Mouse (Mus musculus) midbrain, postnatal 0 days (tissue): ENCODE measurements at regions not wholly inside any gene's neighbourhood (a gene's known extent, or its start where the extent isn't known, plus 50 kb on each side); places are given as distances from the start of the nearest gene placed in this dataset.

Experiments used
- ATAC-seq: fragments of 200-750 bp; cut with Nextera tagmentation; 2 replicates; pipeline ENCODE4 v1.8.0; 2017; ENCODE audit warnings: moderate number of reproducible peaks, mild to moderate bottlenecking, moderate TSS enrichment, moderate library complexity; ENCODE audit not compliant: low FRiP score
- DNase-seq: peaks from one replicate; pipeline ENCODE4 v3.0.0-alpha.2; 2015; ENCODE audit warnings: low spot score
- H3K27ac ChIP-seq: fragments of 300-500 bp; sonication (generic); 2 replicates; pipeline ENCODE4 v1.5.1; 2014; ENCODE audit warnings: low read depth, mild to moderate bottlenecking, low read length, mixed read lengths
- H3K27me3 ChIP-seq: fragments of 300-500 bp; sonication (generic); 2 replicates; pipeline ENCODE4 v1.6.1; 2014; ENCODE audit warnings: low read length, control low read depth, mixed read lengths; ENCODE audit not compliant: insufficient read depth
- H3K36me3 ChIP-seq: fragments of 300-500 bp; sonication (generic); 2 replicates; pipeline ENCODE4 v1.6.1; 2014; ENCODE audit warnings: low read length, control low read depth, mixed read lengths; ENCODE audit not compliant: insufficient read depth
- H3K4me1 ChIP-seq: fragments of 300-500 bp; sonication (generic); 2 replicates; pipeline ENCODE4 v1.6.1; 2014; ENCODE audit warnings: mild to moderate bottlenecking, control low read depth, antibody characterized with exemption, low read length, mixed read lengths; ENCODE audit not compliant: insufficient read depth
- H3K4me2 ChIP-seq: fragments of 300-500 bp; sonication (generic); 2 replicates; pipeline ENCODE4 v1.6.1; 2014; ENCODE audit warnings: low read depth, mild to moderate bottlenecking, low read length, mixed read lengths; ENCODE audit not compliant: poor library complexity, severe bottlenecking
- H3K4me3 ChIP-seq: fragments of 300-500 bp; sonication (generic); 2 replicates; pipeline ENCODE4 v1.5.1; 2014; ENCODE audit warnings: low read depth, mild to moderate bottlenecking, low read length, moderate library complexity
- H3K9ac ChIP-seq: fragments of 300-500 bp; sonication (generic); replicated peaks from 2 replicates; pipeline ENCODE4 v1.6.1; 2014; ENCODE audit warnings: mild to moderate bottlenecking, low read length, moderate library complexity, mixed read lengths; ENCODE audit not compliant: poor library complexity, severe bottlenecking
- H3K9me3 ChIP-seq: fragments of 300-500 bp; sonication (generic); 2 replicates; pipeline ENCODE4 v1.6.1; 2016; ENCODE audit warnings: low read length, control low read depth
- CTCF ChIP-seq: IDR thresholded peaks from 2 replicates; pipeline ENCODE4 v1.5.1; 2016; ENCODE audit warnings: antibody characterized with exemption, mild to moderate bottlenecking
- WGBS: fragments of 180-500 bp; shearing (Covaris S2); extraction: QIAGEN DNeasy Blood & Tissue Kit; methylation state at CpG from one replicate; pipeline ENCODE4 v1.1.7; 2014; 5-methylcytosine and 5-hydroxymethylcytosine counted together

- no peaks in the 10 kb centered on the region for H3K27me3 ChIP-seq
- H3K36me3 ChIP-seq: no peaks in the 10 kb centered on the region
- no peaks in the 10 kb centered on the region for H3K4me1 ChIP-seq
- H3K9me3 ChIP-seq: no peaks in the 10 kb centered on the region
- DNase-seq: peak; percentile 69
- H3K4me2 ChIP-seq: no peak overlapping the region
- 62% methylated on average over 2 of the region's 2 CpGs for WGBS
- ATAC-seq: no peak
- TF ChIP-seq CTCF: no peak
- no peak overlapping the region for H3K27ac ChIP-seq
- no peak overlapping the region for H3K9ac ChIP-seq
- no peak overlapping the region for H3K4me3 ChIP-seq
Measured at GRCm38 (mm10) chr8:8376379-8376778, 284.7 kb downstream of the Efnb2 start.

- no peak overlapping the region for H3K4me2 ChIP-seq
- H3K9ac ChIP-seq: no peak overlapping the region
- DNase-seq (no peak), ATAC-seq (no peak)
- H3K9me3 ChIP-seq: no peaks in the 10 kb centered on the region
- H3K4me1 ChIP-seq: no peaks in the 10 kb centered on the region
- TF ChIP-seq CTCF: no peak
- H3K36me3 ChIP-seq: no peaks in the 10 kb centered on the region
- H3K27me3 ChIP-seq: no peaks in the 10 kb centered on the region
- H3K27ac ChIP-seq: no peak overlapping the region
- no peak overlapping the region for H3K4me3 ChIP-seq
- WGBS: 92% methylated on average over 4 of the region's 4 CpGs
Measured at GRCm38 (mm10) chr8:8367282-8367871, 293.7 kb downstream of the Efnb2 start.

- no peak overlapping the region for H3K4me3 ChIP-seq
- H3K4me2 ChIP-seq: no peak overlapping the region
- DNase-seq (no peak), ATAC-seq (no peak)
- H3K27ac ChIP-seq: no peak overlapping the region
- no peak for TF ChIP-seq CTCF
- H3K36me3 ChIP-seq: no peaks in the 10 kb centered on the region
- no peaks in the 10 kb centered on the region for H3K27me3 ChIP-seq
- 40% methylated on average over 7 of the region's 7 CpGs for WGBS
- H3K9me3 ChIP-seq: no peaks in the 10 kb centered on the region
- H3K9ac ChIP-seq: no peak overlapping the region
- H3K4me1 ChIP-seq: no peaks in the 10 kb centered on the region
Measured at GRCm38 (mm10) chr8:8361941-8362537, 299.0 kb downstream of the Efnb2 start.

GRCm38 (mm10) chr8:8360586-8360985 is 300.5 kb downstream of the Efnb2 start:
- Histone ChIP-seq H3K27ac (no peak overlapping the region), H3K4me2 (no peak overlapping the region), H3K27me3 (no peaks in the 10 kb centered on the region), H3K9ac (no peak overlapping the region), H3K9me3 (no peaks in the 10 kb centered on the region), H3K4me3 (no peak overlapping the region), H3K36me3 (no peaks in the 10 kb centered on the region), H3K4me1 (no peaks in the 10 kb centered on the region)
- ATAC-seq (no peak), DNase-seq (no peak)
- TF ChIP-seq CTCF: no peak

DNA sequence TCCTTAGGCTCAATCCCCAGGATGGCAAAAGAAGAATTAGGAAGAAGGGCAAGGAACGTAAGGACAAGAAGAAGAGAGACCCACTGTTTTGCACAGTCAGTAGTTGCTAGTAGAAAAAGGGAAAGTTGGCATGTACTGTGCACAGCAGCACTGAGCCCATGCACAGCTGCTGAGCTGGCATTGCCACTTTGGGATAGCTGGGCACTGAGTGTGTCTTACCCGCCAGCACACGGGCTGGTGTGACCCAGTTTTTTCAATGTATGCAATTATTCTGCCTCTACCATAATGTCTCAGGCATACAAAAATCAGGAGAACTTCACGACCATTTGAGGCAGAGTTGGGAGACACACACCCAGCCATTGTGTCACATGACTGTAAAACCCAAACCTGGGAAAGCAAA is 306.1 kb downstream of the Efnb2 start:
- Histone ChIP-seq H3K27me3 (no peaks in the 10 kb centered on the region), H3K4me1 (no peaks in the 10 kb centered on the region), H3K36me3 (no peaks in the 10 kb centered on the region), H3K4me3 (no peak overlapping the region), H3K9ac (no peak overlapping the region), H3K4me2 (no peak overlapping the region), H3K27ac (no peak overlapping the region), H3K9me3 (no peaks in the 10 kb centered on the region)
- WGBS: 83% methylated on average over 4 of the region's 4 CpGs
- no peak for TF ChIP-seq CTCF
- DNase-seq (no peak), ATAC-seq (no peak)

DNA sequence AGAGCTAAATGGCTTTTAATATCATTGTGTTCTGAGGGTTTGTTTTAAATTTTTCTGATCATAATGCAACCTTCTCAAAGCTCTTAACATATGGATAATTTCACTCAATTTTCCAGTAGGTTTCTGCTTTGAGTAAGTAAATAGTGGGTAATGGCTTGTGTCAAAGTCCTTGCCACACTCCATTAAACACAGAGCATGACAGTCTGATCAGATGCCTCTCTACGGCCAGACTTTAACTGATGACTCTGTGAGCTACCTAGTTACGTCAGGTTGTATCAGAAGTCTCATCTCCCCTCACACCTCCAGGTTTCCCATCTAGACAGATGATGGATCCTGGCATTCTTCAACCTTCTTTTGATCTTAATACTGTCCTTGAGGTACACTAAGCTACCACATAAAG is 316.4 kb downstream of the Efnb2 start:
- Histone ChIP-seq H3K4me1 (no peaks in the 10 kb centered on the region), H3K4me2 (no peak overlapping the region), H3K9me3 (no peaks in the 10 kb centered on the region), H3K36me3 (no peaks in the 10 kb centered on the region), H3K9ac (no peak overlapping the region), H3K4me3 (no peak overlapping the region), H3K27me3 (no peaks in the 10 kb centered on the region), H3K27ac (no peak overlapping the region)
- no peak for DNase-seq
- WGBS: 91% methylated on average over 2 of the region's 2 CpGs
- ATAC-seq: no peak
- TF ChIP-seq CTCF: no peak
